Mouse (Mus musculus) heart, embryonic 14.5 days (tissue): Measurements from ENCODE around the gene Ifna14. TPM values are rescaled to one million over a fixed set of nuclear protein-coding genes. Genes with fewer than 3 reads are reported as not detected.
A peak's percentile ranks its signal among the peaks of the same experiment; 100 is the strongest.
"Not testable (repeated sequence)": the region's sequence is repeated elsewhere in the genome, so short reads cannot be mapped to it uniquely, and the experiment has no call there.

Experiments
- ATAC-seq: fragments of 200-750 bp; cut with Nextera tagmentation; 2 replicates; pipeline ENCODE4 v1.8.0; 2017; ENCODE audit warnings: low read depth, moderate TSS enrichment; ENCODE audit not compliant: insufficient number of reproducible peaks, insufficient read depth, low FRiP score
- H3K27ac ChIP-seq, 2 experiments: fragments of 200-500 bp in 1 of 2; fragments of 300-500 bp in 1 of 2; sonication (generic) in 1 of 2; replicated peaks in 1 of 2; 2 replicates each; pipeline ENCODE4 v1.5.1; 2012 to 2014; ENCODE audit warnings: low read depth in 2 of 2, low read length in 2 of 2, control low read depth in 1 of 2, mild to moderate bottlenecking in 1 of 2, mixed read lengths in 1 of 2; ENCODE audit not compliant: control insufficient read depth in 1 of 2, insufficient read depth in 1 of 2
- H3K27me3 ChIP-seq: fragments of 300-500 bp; sonication (generic); 2 replicates; pipeline ENCODE4 v1.6.1; 2014; ENCODE audit warnings: mild to moderate bottlenecking, low read length, control low read depth; ENCODE audit not compliant: control insufficient read depth, insufficient read depth
- H3K36me3 ChIP-seq: fragments of 300-500 bp; sonication (generic); 2 replicates; pipeline ENCODE4 v1.6.1; 2014; ENCODE audit warnings: mild to moderate bottlenecking, control low read depth, low read length, mixed read lengths; ENCODE audit not compliant: control insufficient read depth, insufficient read depth
- H3K4me1 ChIP-seq, 2 experiments: fragments of 200-500 bp in 1 of 2; fragments of 300-500 bp in 1 of 2; sonication (generic) in 1 of 2; 2 replicates each; pipeline ENCODE4 v1.6.1; 2012 to 2014; ENCODE audit warnings: low read length in 2 of 2, control low read depth in 1 of 2, mixed read lengths in 1 of 2; ENCODE audit not compliant: control insufficient read depth in 2 of 2, insufficient read depth in 2 of 2
- H3K4me2 ChIP-seq: fragments of 300-500 bp; sonication (generic); 2 replicates; pipeline ENCODE4 v1.6.1; 2014; ENCODE audit warnings: mild to moderate bottlenecking, low read length
- H3K4me3 ChIP-seq, 2 experiments: fragments of 200-500 bp in 1 of 2; fragments of 300-500 bp in 1 of 2; sonication (generic) in 1 of 2; 2 replicates each; pipeline ENCODE4 v1.5.1; 2012 to 2014; ENCODE audit warnings: low read length in 2 of 2, mild to moderate bottlenecking in 2 of 2, control low read depth in 1 of 2, low read depth in 1 of 2, moderate library complexity in 1 of 2; ENCODE audit not compliant: control insufficient read depth in 1 of 2, insufficient read depth in 1 of 2
- H3K9ac ChIP-seq: fragments of 300-500 bp; sonication (generic); 2 replicates; pipeline ENCODE4 v1.6.1; 2014; ENCODE audit warnings: mild to moderate bottlenecking, low read length
- H3K9me3 ChIP-seq: fragments of 300-500 bp; sonication (generic); 2 replicates; pipeline ENCODE4 v1.6.1; 2016; ENCODE audit warnings: low read length, control low read depth; ENCODE audit not compliant: control insufficient read depth
- WGBS: fragments of 180-500 bp; shearing (Covaris S2); extraction: QIAGEN DNeasy Blood & Tissue Kit; methylation state at CpG from one replicate; pipeline ENCODE4 v1.1.7; 2014; 5-methylcytosine and 5-hydroxymethylcytosine counted together
- polyA plus RNA-seq: library from polyadenylated mRNA; unstranded; fragments of >200 nt; fragmentation: Nextera tagmentation; extraction: Ambion mirVana; gene quantifications from 2 replicates; pipeline ENCODE4 v1.2.1, GENCODE M21; 2014

Ifna14 gene
- not detected in 2 replicates for polyA plus RNA-seq

DNA sequence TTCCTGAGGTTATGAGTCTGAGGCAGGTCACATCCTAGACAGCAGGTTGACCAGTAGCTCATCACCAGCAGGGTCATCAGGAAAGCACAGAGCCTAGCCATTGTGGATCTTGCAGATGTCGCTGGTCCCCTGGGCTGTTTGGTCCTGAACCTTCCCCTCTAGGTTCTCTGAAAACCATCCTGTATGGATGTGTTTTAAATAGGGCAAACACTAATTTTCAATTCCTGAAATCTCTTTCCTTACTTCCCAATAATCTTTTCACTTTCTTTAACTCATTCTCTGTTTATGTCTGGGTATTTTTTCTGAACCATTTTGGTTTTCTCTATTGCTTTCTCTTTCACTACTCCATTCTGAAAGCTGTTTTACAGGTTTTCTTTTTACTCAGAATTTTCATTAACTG is at the start of gene Ifna14:
Gene Ifna14 (minus strand): TSS at position 101 of the 400 bp plus-strand sequence.
- H3K9ac ChIP-seq = no peak within 1 kb of the TSS
- ATAC-seq = no peak
- no peaks in the 10 kb centered on the region for H3K36me3 ChIP-seq
- H3K27ac ChIP-seq = no peak within 1 kb of the TSS
- no peak within 1 kb of the TSS for H3K4me3 ChIP-seq
- no peaks in the 10 kb centered on the region for H3K4me1 ChIP-seq
- no peak within 1 kb of the TSS for H3K4me2 ChIP-seq
- 93% methylated on average over 1 of the region's 1 CpGs for WGBS
- H3K9me3 ChIP-seq = no peaks in the 10 kb centered on the region
- H3K27me3 ChIP-seq = no peaks in the 10 kb centered on the region

- Histone ChIP-seq H3K27ac (no peak within 1 kb of the TSS), H3K9me3 (no peaks in the 10 kb centered on the region), H3K4me1 (no peaks in the 10 kb centered on the region), H3K4me2 (no peak within 1 kb of the TSS), H3K27me3 (no peaks in the 10 kb centered on the region), H3K4me3 (no peak within 1 kb of the TSS), H3K36me3 (no peaks in the 10 kb centered on the region), H3K9ac (no peak within 1 kb of the TSS)
- no peak for ATAC-seq
Measured at GRCm38 (mm10) chr4:88603276-88603675, 31.7 kb upstream of the Ifna14 start, which contains the start of gene Ifna12. Ifna12 (minus strand) TSS chr4:88603376.

DNA sequence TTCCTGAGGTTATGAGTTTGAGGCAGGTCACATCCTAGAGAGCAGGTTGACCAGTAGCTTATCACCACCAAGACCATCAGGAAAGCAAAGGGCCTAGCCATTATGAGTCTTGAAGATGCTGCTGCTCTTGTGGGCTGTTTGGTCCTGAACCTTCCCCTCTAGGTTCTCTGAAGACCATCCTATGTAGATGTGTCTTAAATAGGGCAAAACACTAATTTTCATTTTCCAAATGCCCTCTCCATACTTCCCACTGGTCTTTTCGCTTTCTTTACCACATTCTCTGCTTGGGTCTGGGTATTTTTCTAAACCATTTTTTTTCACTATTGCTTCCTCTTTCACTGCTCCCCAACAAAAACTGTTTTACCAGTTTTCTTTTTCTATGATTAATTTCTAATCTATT is 20.7 kb upstream of the Ifna14 start, which contains the start of gene Ifna9:
Gene Ifna9 (minus strand): TSS at position 101 of the 400 bp plus-strand sequence.
- no peaks in the 10 kb centered on the region for H3K9me3 ChIP-seq
- no peak within 1 kb of the TSS for H3K27ac ChIP-seq
- 74% methylated on average over 1 of the region's 1 CpGs for WGBS
- no peaks in the 10 kb centered on the region for H3K27me3 ChIP-seq
- H3K9ac ChIP-seq = no peak within 1 kb of the TSS
- no peak for ATAC-seq
- no peak within 1 kb of the TSS for H3K4me3 ChIP-seq
- H3K4me2 ChIP-seq = no peak within 1 kb of the TSS
- H3K36me3 ChIP-seq = no peaks in the 10 kb centered on the region
- H3K4me1 ChIP-seq = no peaks in the 10 kb centered on the region

- Histone ChIP-seq H3K9ac (no peak overlapping the region), H3K36me3 (no peaks in the 10 kb centered on the region), H3K9me3 (no peaks in the 10 kb centered on the region), H3K27ac (no peak overlapping the region), H3K27me3 (no peaks in the 10 kb centered on the region), H3K4me2 (no peak overlapping the region), H3K4me3 (no peak overlapping the region), H3K4me1 (no peaks in the 10 kb centered on the region)
- 95% methylated on average over 1 of the region's 1 CpGs for WGBS
- no peak for ATAC-seq
Measured at GRCm38 (mm10) chr4:88561791-88562190, 9.8 kb downstream of the Ifna14 start.

- H3K9me3 ChIP-seq, H3K9ac ChIP-seq, H3K4me1 ChIP-seq, ATAC-seq, H3K4me3 ChIP-seq, H3K36me3 ChIP-seq, H3K27me3 ChIP-seq, H3K4me2 ChIP-seq, H3K27ac ChIP-seq: not testable (repeated sequence)
Measured at GRCm38 (mm10) chr4:88558145-88558544, 13.5 kb downstream of the Ifna14 start, which contains the start of gene Ifna15. Ifna15 (minus strand) TSS chr4:88558245.

DNA sequence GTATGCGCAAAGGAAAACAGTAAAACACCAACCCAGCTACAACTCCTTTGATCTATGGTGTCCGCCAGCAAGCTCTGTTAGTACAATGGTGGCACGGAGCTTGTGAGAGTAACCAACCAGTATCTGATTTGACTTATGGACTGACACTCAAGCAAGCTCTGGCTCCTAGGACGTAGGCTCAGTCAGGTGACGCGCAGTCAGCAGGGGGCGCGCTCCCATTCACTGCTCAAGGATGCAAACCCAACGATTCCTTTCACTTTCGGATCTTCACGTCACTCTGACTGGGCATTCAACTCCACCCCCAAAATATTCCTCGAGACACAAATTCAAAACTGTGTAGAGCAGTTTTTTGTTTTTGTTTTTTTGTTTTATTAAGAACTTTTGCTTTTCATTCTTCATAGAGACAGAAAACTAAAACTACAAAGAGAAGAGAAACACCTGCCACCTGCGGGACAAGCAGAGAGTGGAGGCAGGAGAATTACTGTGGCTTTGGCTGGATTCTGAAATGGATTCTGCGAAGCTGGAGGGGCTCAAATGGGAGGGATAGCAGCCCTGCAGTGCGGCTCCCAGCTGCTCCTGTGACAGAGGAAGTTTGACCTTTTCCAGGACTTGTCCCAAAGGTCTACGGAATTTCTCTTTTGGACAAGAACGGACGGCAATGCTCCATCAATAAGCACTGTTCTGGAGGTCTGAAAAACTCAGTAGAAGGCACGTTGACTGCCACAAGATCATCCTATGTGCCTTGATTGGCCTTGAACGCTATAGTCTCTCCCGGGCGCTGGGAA is 21.2 kb downstream of the Ifna14 start:
- Histone ChIP-seq H3K9me3 (no peaks in the 10 kb centered on the region), H3K27ac (no peak overlapping the region), H3K4me2 (peak overlapping the region; percentile 82), H3K4me1 (peaks cover 0 to 3% of the 10 kb centered on the region in 2 experiments; a peak in 2 of 4 replicates), H3K4me3 (peak overlapping the region; percentile 40 to 49), H3K27me3 (no peaks in the 10 kb centered on the region), H3K9ac (peak overlapping the region; percentile 64), H3K36me3 (no peaks in the 10 kb centered on the region)
- 0 out of 2 replicates have a peak, but pooled peaks have one; percentile 39 for ATAC-seq
- 26% methylated on average over 22 of the region's 22 CpGs for WGBS

- WGBS = 79% methylated on average over 1 of the region's 1 CpGs
- H3K4me2 ChIP-seq = no peak overlapping the region
- H3K4me1 ChIP-seq = peaks cover 0 to 3% of the 10 kb centered on the region in 2 experiments; a peak in 2 of 4 replicates
- no peak for ATAC-seq
- no peak overlapping the region for H3K4me3 ChIP-seq
- no peak overlapping the region for H3K9ac ChIP-seq
- H3K27me3 ChIP-seq = no peaks in the 10 kb centered on the region
- H3K36me3 ChIP-seq = no peaks in the 10 kb centered on the region
- H3K9me3 ChIP-seq = no peaks in the 10 kb centered on the region
- no peak overlapping the region for H3K27ac ChIP-seq
Measured at GRCm38 (mm10) chr4:88547986-88548385, 23.6 kb downstream of the Ifna14 start.
